Mouse (Mus musculus) cerebellum, adult 2 months (tissue): Measurements from ENCODE around the gene Hspa5. TPM values are rescaled to one million over a fixed set of nuclear protein-coding genes. Genes with fewer than 3 reads are reported as not detected.
"Not testable (repeated sequence)": the region's sequence is repeated elsewhere in the genome, so short reads cannot be mapped to it uniquely, and the experiment has no call there.

Source experiments
- DNase-seq, 2 experiments: peaks; one replicate each; pipeline ENCODE4 v3.0.0; 2021
- H3K27ac ChIP-seq: fragments of 200-500 bp; 2 replicates; pipeline ENCODE4 v1.5.1; 2012; ENCODE audit warnings: low read length, control low read depth, inconsistent platforms; ENCODE audit not compliant: insufficient read depth
- H3K27me3 ChIP-seq: fragments of 200-500 bp; 2 replicates; pipeline ENCODE4 v1.6.1; 2012; ENCODE audit warnings: inconsistent platforms, mild to moderate bottlenecking, low read length, moderate library complexity; ENCODE audit not compliant: control insufficient read depth, insufficient read depth
- H3K4me1 ChIP-seq: fragments of 200-500 bp; 2 replicates; pipeline ENCODE4 v1.6.1; 2011; ENCODE audit warnings: low read length; ENCODE audit not compliant: control insufficient read depth, insufficient read depth
- H3K4me3 ChIP-seq: fragments of 200-500 bp; replicated peaks from 2 replicates; pipeline ENCODE3; 2011; ENCODE audit warnings: mild to moderate bottlenecking, low read depth, low read length, control low read depth; ENCODE audit not compliant: insufficient read depth
- CTCF ChIP-seq: fragments of 200-500 bp; IDR thresholded peaks from 2 replicates; pipeline ENCODE4 v1.5.1; 2011; ENCODE audit warnings: low read depth, mild to moderate bottlenecking, control low read depth, low read length, moderate library complexity, borderline replicate concordance; ENCODE audit not compliant: insufficient read depth
- POLR2A ChIP-seq: fragments of 200-500 bp; IDR thresholded peaks from 2 replicates; pipeline ENCODE4 v1.6.1; 2011; ENCODE audit warnings: low read length, control low read depth, borderline replicate concordance; ENCODE audit not compliant: insufficient read depth
- WGBS: fragments of 180-500 bp; shearing (Covaris S2); methylation state at CpG from one replicate; pipeline ENCODE4 v1.1.7; 2018; 5-methylcytosine and 5-hydroxymethylcytosine counted together
- polyA plus RNA-seq: library from polyadenylated mRNA; depleted of rRNA; stranded (reverse); fragments of >200 nt; gene quantifications from 2 replicates; pipeline ENCODE4 v1.2.3, GENCODE M21; 2012

Hspa5 gene
- polyA plus RNA-seq, 1 experiment, result 226 TPM

DNA sequence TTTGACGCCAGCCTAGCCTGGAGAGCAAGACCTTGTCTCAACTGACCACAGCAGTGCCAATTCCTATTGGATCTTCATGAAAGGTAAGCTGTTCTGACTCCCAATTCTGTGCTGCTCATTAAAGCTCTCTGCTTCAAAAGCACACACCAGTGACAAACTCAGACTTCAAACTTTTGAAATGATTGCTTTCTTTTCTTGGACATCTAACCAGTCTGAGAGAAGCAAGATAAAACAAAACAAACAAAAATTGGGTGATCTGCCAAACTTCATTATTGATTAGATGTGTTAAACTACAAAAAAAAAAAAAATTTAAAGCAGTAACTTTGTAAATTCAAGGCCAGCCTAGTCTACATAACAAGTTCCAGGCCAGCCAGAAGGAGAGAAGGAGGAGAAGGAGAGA is 14.4 kb upstream of the Hspa5 start:
- no peak for TF ChIP-seq CTCF
- TF ChIP-seq POLR2A, result no peak
- WGBS, result 70% methylated on average over 1 of the region's 1 CpGs
- no peaks in the 10 kb centered on the region for H3K4me1 ChIP-seq
- H3K4me3 ChIP-seq, result no peak overlapping the region
- H3K27ac ChIP-seq, result no peak overlapping the region
- no peaks in the 10 kb centered on the region for H3K27me3 ChIP-seq
- DNase-seq, result no peak

DNA sequence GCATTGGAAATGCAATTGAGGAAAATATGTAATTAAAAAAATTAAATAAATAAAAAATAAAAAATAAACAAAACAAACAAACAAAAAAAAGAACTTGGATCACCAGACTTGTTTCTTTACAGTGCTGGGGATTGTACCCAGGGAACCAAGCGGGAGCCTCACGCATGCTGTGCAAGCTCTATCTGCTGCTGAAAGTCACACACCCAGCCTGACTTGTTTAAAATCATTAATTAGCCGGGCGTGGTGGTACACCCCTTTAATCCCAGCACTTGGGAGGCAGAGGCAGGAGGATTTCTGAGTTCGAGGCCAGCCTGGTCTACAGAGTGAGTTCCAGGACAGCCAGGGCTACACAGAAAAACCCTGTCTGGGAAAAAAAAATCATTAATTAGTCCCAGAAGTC is 10.5 kb upstream of the Hspa5 start:
- not testable (repeated sequence) for H3K27me3 ChIP-seq, H3K27ac ChIP-seq, DNase-seq, H3K4me1 ChIP-seq, H3K4me3 ChIP-seq
- WGBS, result 87% methylated on average over 5 of the region's 5 CpGs

DNA sequence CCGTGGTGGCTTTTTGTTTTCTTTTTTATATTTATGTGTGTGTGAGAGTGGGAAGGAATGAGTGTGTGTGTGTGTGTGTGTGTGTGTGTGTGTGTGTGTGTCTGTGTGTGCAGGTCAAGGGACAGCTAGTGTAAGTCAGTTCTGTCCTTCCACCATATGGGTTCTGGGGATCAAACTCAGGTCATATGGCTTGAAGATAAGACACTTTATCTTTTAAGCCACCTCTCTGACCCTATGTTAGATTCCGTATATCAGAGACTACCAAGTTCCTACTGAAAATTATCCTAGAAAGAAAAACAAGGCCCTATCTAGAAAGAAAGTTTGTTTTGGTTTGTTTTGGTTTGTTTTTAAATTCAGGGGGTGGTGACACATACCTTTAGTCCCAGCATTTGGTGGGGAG is 9.6 kb upstream of the Hspa5 start:
- WGBS, result 81% methylated on average over 2 of the region's 2 CpGs
- TF ChIP-seq POLR2A (no peak), CTCF (no peak)
- DNase-seq, result no peak
- no peaks in the 10 kb centered on the region for H3K4me1 ChIP-seq
- no peak overlapping the region for H3K27ac ChIP-seq
- H3K27me3 ChIP-seq, result no peaks in the 10 kb centered on the region
- no peak overlapping the region for H3K4me3 ChIP-seq

DNA sequence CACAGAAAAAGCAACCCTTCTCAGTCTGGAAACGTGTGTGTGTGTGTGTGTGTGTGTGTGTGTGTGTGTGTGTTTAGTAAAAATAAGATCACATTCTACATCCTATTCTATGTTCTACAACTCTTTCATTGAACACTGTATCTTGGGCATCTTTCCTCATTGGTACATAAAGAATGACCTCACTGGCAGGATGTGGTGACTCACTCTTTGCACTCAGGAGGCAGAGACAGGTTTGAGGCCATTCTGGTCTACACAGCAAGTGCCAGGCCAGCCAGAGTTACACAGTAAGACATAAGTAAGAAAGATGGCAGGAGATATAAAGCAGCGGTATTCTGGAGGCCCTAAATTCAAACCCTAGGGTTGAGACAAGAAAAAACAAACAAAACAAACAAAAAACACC is 8.9 kb upstream of the Hspa5 start:
- no peak for DNase-seq
- no peak for TF ChIP-seq CTCF
- no peak for TF ChIP-seq POLR2A
- Histone ChIP-seq H3K4me1 (no peaks in the 10 kb centered on the region), H3K27me3 (no peaks in the 10 kb centered on the region), H3K27ac (no peak overlapping the region), H3K4me3 (no peak overlapping the region)
- WGBS, result 67% methylated on average over 2 of the region's 2 CpGs

DNA sequence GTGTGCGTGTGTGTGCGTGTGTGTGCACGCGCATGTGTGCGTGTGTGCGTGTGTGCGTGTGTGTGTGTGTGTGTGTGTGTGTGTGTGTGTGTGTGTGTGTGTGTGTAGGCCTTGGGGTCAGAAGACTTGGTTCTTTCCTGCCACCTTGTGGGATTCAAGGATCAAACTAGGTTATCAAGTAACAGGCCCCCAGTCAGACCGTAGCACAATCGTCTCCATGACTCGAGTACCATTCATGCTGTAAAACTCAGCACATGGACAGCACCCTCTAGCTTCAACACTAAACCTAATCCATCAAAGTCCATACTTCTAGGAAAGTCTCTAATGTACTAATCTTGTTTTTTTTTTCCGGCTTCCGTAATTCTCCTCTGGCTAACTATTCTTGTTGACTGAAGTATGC is 7.0 kb upstream of the Hspa5 start:
- Histone ChIP-seq H3K4me3 (no peak overlapping the region), H3K4me1 (no peaks in the 10 kb centered on the region), H3K27me3 (no peaks in the 10 kb centered on the region), H3K27ac (no peak overlapping the region)
- WGBS, result 78% methylated on average over 12 of the region's 12 CpGs
- no peak for TF ChIP-seq CTCF
- TF ChIP-seq POLR2A, result no peak
- DNase-seq, result no peak

DNA sequence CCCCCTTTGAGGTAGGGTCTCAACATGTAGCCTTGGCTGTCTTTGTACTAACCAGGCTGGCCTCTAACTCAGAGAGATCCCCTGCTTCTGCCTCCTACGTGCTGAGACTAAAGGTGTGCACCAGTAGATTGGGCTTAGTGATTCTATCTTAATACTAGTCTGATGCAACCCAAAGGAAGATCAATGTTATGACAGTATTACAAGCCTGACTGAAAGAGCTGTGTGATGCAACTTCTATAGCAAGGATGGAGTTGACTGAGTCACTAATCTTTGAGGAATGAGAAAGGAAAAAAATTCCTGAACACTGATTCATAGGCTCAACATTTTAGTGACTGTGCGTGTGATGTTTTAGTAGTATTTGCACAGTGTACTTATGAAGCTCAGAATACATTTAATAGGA is 1.7 kb upstream of the Hspa5 start:
- H3K4me1 ChIP-seq, result peaks cover 16% of the 10 kb centered on the region; the same call in 1 of the 2 replicates
- no peak for DNase-seq
- TF ChIP-seq CTCF, result no peak
- no peak for TF ChIP-seq POLR2A
- no peak overlapping the region for H3K27ac ChIP-seq
- H3K4me3 ChIP-seq, result no peak overlapping the region
- no peaks in the 10 kb centered on the region for H3K27me3 ChIP-seq
- WGBS, result 93% methylated on average over 2 of the region's 2 CpGs

DNA sequence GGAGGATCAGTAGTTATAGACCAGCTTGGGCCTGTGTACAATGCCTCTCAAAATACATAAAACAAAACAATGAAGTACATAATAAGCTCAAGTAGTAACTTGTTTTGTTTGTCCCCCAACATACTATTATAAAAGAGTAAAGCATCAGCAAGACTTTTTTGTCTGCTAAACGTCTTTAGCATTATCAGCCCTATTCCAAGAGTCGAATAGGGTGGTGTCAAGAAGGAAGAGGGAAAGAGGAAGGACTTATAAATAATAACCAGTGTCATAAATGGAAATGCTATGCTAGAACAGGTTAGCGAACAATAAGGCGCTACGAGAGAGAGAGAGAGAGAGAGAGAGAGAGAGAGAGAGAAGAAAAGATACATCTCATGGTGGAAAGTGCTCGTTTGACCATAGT is 819 bp upstream of the Hspa5 start:
- H3K27me3 ChIP-seq, result no peaks in the 10 kb centered on the region
- H3K4me3 ChIP-seq, result peak overlapping the region; percentile 89
- WGBS, result 3% methylated on average over 6 of the region's 6 CpGs
- TF ChIP-seq POLR2A (no peak), CTCF (no peak)
- H3K4me1 ChIP-seq, result peaks cover 16% of the 10 kb centered on the region; the same call in 1 of the 2 replicates
- H3K27ac ChIP-seq, result peak overlapping the region; percentile 86; the same call in 1 of the 2 replicates
- no peak for DNase-seq

DNA sequence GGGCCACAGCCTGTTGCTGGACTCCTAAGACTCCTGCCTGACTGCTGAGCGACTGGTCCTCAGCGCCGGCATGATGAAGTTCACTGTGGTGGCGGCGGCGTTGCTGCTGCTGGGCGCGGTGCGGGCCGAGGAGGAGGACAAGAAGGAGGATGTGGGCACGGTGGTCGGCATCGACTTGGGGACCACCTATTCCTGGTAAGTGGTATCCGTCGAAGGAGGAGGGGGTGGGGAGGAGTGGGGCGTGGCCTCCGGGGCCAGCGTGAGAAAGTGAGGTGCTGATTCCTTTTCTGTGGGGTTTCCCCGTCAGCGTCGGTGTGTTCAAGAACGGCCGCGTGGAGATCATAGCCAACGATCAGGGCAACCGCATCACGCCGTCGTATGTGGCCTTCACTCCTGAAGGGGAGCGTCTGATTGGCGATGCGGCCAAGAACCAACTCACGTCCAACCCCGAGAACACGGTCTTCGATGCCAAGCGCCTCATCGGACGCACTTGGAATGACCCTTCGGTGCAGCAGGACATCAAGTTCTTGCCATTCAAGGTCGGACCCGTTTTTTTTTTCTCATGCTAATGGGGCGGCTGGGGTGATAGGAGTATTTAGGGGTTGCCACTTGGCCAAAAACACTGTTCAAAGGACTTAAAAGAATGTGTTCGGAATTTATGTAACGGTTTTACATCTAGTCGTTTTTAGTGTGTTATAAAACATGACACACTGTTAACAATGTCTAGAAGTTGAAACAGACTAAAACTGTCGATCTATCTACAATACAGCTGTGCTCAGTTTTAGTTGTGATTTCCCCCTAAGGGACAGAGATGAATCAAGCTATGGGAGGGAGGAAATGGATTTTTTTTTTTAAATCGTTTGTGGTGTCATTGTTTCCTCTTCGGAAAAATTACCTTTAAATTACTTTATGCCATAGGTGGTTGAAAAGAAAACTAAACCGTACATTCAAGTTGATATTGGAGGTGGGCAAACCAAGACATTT is 774 bp downstream of the Hspa5 start:
- Histone ChIP-seq H3K4me3 (peak overlapping the region; percentile 79), H3K4me1 (peaks cover 20% of the 10 kb centered on the region; the same call in 1 of the 2 replicates), H3K27ac (peak overlapping the region; percentile 57; the same call in 1 of the 2 replicates), H3K27me3 (no peaks in the 10 kb centered on the region)
- DNase-seq, result no peak
- TF ChIP-seq POLR2A (no peak), CTCF (no peak)
- 4% methylated on average over 50 of the region's 50 CpGs for WGBS
